Mouse (Mus musculus) CH12.LX (cell line): ENCODE measurements at regions not wholly inside any gene's neighbourhood (a gene's known extent, or its start where the extent isn't known, plus 50 kb on each side); places are given as distances from the start of the nearest gene placed in this dataset.

Source experiments
- CTCF ChIP-seq, 2 experiments: IDR thresholded peaks in 1 of 2; conservative IDR thresholded peaks in 1 of 2; 2 replicates each; pipeline ENCODE4 v1.5.1; 2011 to 2012; ENCODE audit warnings: low read depth in 2 of 2, low read length in 2 of 2, improper control_type of control experiment in 1 of 2, inconsistent platforms in 1 of 2, mild to moderate bottlenecking in 1 of 2, moderate library complexity in 1 of 2
- MAX ChIP-seq: IDR thresholded peaks from 2 replicates; pipeline ENCODE4 v1.6.1; 2011; ENCODE audit warnings: low read length, improper control_type of control experiment
- MEF2A ChIP-seq: IDR thresholded peaks from 2 replicates; pipeline ENCODE4 v1.6.1; 2014; ENCODE audit warnings: low read depth, mild to moderate bottlenecking, inconsistent platforms, low read length, improper control_type of control experiment, borderline replicate concordance
- MYC ChIP-seq: IDR thresholded peaks from 2 replicates; pipeline ENCODE4 v1.6.1; 2011; ENCODE audit warnings: low read depth, mild to moderate bottlenecking, improper control_type of control experiment, low read length
- POLR2A ChIP-seq: IDR thresholded peaks from 2 replicates; pipeline ENCODE4 v1.6.1; 2011; ENCODE audit warnings: low read depth, mild to moderate bottlenecking, improper control_type of control experiment, low read length
- POLR2AphosphoS2 ChIP-seq: IDR thresholded peaks from 2 replicates; pipeline ENCODE4 v1.6.1; 2011; ENCODE audit warnings: low read depth, low read length, improper control_type of control experiment
- ZMIZ1 ChIP-seq: IDR thresholded peaks from 2 replicates; pipeline ENCODE4 v1.6.1; 2012; ENCODE audit warnings: low read depth, mild to moderate bottlenecking, inconsistent platforms, low read length, improper control_type of control experiment
- ZNF384 ChIP-seq: IDR thresholded peaks from 2 replicates; pipeline ENCODE4 v1.6.1; 2012; ENCODE audit warnings: low read depth, low read length, improper control_type of control experiment, inconsistent platforms

DNA sequence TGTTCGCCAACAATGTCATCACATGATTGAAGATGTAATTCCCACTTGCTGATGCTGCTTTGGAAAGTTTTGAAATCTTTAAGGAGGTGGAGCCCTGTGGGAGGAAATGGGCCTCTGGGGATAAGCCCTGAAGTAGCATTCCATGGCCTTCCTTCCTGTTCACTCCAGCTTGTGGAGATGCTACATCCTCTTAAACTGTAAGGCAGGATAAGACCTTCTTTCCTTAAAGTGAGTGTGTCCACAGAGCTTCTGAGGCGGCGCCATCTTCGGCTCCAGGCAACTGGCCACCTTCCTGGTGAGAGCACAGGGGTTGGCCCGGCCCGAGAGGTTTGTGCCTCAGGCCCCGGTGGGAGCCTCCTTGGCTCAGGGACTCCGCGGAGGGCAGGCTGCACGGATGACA is 173.1 kb downstream of the Fam124b start:
- no peak for TF ChIP-seq MEF2A
- no peak for TF ChIP-seq CTCF (conservative IDR thresholded peaks at IDR 0.05 in 1 of 2, IDR thresholded peaks at IDR 0.05 in 1 of 2; ENCODE audit: low read depth in 2 of 2, low read length in 2 of 2)
- TF ChIP-seq MYC = no peak
- TF ChIP-seq MAX = no peak
- TF ChIP-seq POLR2A = no peak
- TF ChIP-seq ZNF384 = no peak
- no peak for TF ChIP-seq POLR2AphosphoS2
- TF ChIP-seq ZMIZ1 = no peak
